Mouse (Mus musculus) cerebellum, adult 2 months (tissue): ENCODE results near the gene Cspg4.

Experiments
- CTCF ChIP-seq: fragments of 200-500 bp; IDR thresholded peaks from 2 replicates; pipeline ENCODE4 v1.5.1; 2011; ENCODE audit warnings: low read depth, mild to moderate bottlenecking, control low read depth, low read length, moderate library complexity, borderline replicate concordance; ENCODE audit not compliant: insufficient read depth
- POLR2A ChIP-seq: fragments of 200-500 bp; IDR thresholded peaks from 2 replicates; pipeline ENCODE4 v1.6.1; 2011; ENCODE audit warnings: low read length, control low read depth, borderline replicate concordance; ENCODE audit not compliant: insufficient read depth

GRCm38 (mm10) chr9:56882283-56882682, 17.4 kb downstream of the Cspg4 start:
- TF ChIP-seq POLR2A: no peak
- no peak for TF ChIP-seq CTCF
